Mouse (Mus musculus) gastrocnemius, postnatal 36 days (tissue): ENCODE measurements around the gene Tgfbr3l. TPM values are rescaled to one million over a fixed set of nuclear protein-coding genes. Genes with fewer than 3 reads are reported as not detected.
"Not testable (repeated sequence)": the region's sequence is repeated elsewhere in the genome, so short reads cannot be mapped to it uniquely, and the experiment has no call there.

Experiments used
- DNase-seq, 2 experiments: peaks; one replicate each; pipeline ENCODE4 v3.0.0; 2022
- intact Hi-C: fragments of 180-260 bp; cut with DNase I; formaldehyde crosslinking; loops from one replicate; pipeline ENCODE4 v1.15.1; 2025
- total RNA-seq, 2 experiments: library from RNA; stranded (reverse); gene quantifications; 2 replicates each; pipeline ENCODE4 v1.2.3; 2021

The Tgfbr3l gene
- total RNA-seq, 2 experiments from 2014 or later: 2.5 to 3.0 TPM

- DNase-seq: no peak
- intact Hi-C loops: no loop called here
Observed at GRCm38 (mm10) chr8:4230612-4231351, 17.2 kb upstream of the Tgfbr3l start.

GRCm38 (mm10) chr8:4237814-4238433, 10.1 kb upstream of the Tgfbr3l start:
- intact Hi-C loops: loop anchor here (5.0 kb wide), 1 partner anchor 71 kb away; the partner anchor contains the start of gene Evi5l
- DNase-seq: no peak

- intact Hi-C loops: loop anchor here (5.0 kb wide), 1 partner anchor 71 kb away; the partner anchor contains the start of gene Evi5l
- DNase-seq: peak; percentile 99 to 100
Observed at GRCm38 (mm10) chr8:4238434-4239192, 9.4 kb upstream of the Tgfbr3l start, which contains the start of the genes Map2k7 and Gm49320. Map2k7 (plus strand) TSS chr8:4238740. Gm49320 (plus strand) TSS chr8:4238865.

GRCm38 (mm10) chr8:4239193-4239890, 8.7 kb upstream of the Tgfbr3l start:
- intact Hi-C loops: loop anchor here (5.0 kb wide), 1 partner anchor 72 kb away; the partner anchor contains the start of gene Evi5l
- DNase-seq: no peak

- intact Hi-C loops: loop anchor here (5.0 kb wide), 1 partner anchor 127 kb away; no protein-coding TSS in a partner anchor
Observed at GRCm38 (mm10) chr8:4245061-4245460, 3.0 kb upstream of the Tgfbr3l start.

GRCm38 (mm10) chr8:4245737-4246136, 2.3 kb upstream of the Tgfbr3l start:
- DNase-seq: no peak
- intact Hi-C loops: loop anchor here (5.0 kb wide), 1 partner anchor 127 kb away; no protein-coding TSS in a partner anchor

More at GRCm38 (mm10) chr8:4245061-4245460, 3.0 kb upstream of the Tgfbr3l start:
- no peak for DNase-seq

GRCm38 (mm10) chr8:4247241-4247640, 773 bp upstream of the Tgfbr3l start:
- intact Hi-C loops: loop anchor here (5.0 kb wide), 1 partner anchor 125 kb away; no protein-coding TSS in a partner anchor
- no peak for DNase-seq

- intact Hi-C loops: loop anchor here (5.0 kb wide), 1 partner anchor 123 kb away; no protein-coding TSS in a partner anchor
- no peak for DNase-seq
Observed at GRCm38 (mm10) chr8:4249213-4249612, 1.2 kb downstream of the Tgfbr3l start.

GRCm38 (mm10) chr8:4250306-4250970, 2.4 kb downstream of the Tgfbr3l start:
- DNase-seq: peak; percentile 77 to 78
- intact Hi-C loops: loop anchor here (5.0 kb wide), 1 partner anchor 72 kb away; no protein-coding TSS in a partner anchor

- intact Hi-C loops: loop anchor here (5.0 kb wide), 1 partner anchor 70 kb away; no protein-coding TSS in a partner anchor
- DNase-seq: no peak
Observed at GRCm38 (mm10) chr8:4252116-4252760, 4.2 kb downstream of the Tgfbr3l start.

GRCm38 (mm10) chr8:4252934-4253841, 5.2 kb downstream of the Tgfbr3l start, which contains the start of gene Snapc2:
Snapc2 (plus strand) TSS chr8:4253080.
- peak; percentile 94 for DNase-seq
- intact Hi-C loops: loop anchor here (5.0 kb wide), 1 partner anchor 69 kb away; no protein-coding TSS in a partner anchor

- intact Hi-C loops: loop anchor here (5.0 kb wide), 1 partner anchor 68 kb away; no protein-coding TSS in a partner anchor
- no peak for DNase-seq
Observed at GRCm38 (mm10) chr8:4254001-4254400, 6.0 kb downstream of the Tgfbr3l start.

GRCm38 (mm10) chr8:4255471-4255870, 7.5 kb downstream of the Tgfbr3l start:
- DNase-seq: not testable (repeated sequence)
- intact Hi-C loops: loop anchor here (5.0 kb wide), 1 partner anchor 113 kb away; no protein-coding TSS in a partner anchor

- intact Hi-C loops: loop anchor here (5.0 kb wide), 1 partner anchor 115 kb away; no protein-coding TSS in a partner anchor
- DNase-seq: no peak
Observed at GRCm38 (mm10) chr8:4256911-4257310, 8.9 kb downstream of the Tgfbr3l start.

- intact Hi-C loops: loop anchor here (5.0 kb wide), 1 partner anchor 115 kb away; no protein-coding TSS in a partner anchor
- no peak for DNase-seq
Observed at GRCm38 (mm10) chr8:4257350-4257749, 9.3 kb downstream of the Tgfbr3l start.

GRCm38 (mm10) chr8:4258233-4258632, 10.2 kb downstream of the Tgfbr3l start:
- intact Hi-C loops: loop anchor here (5.0 kb wide), 1 partner anchor 116 kb away; no protein-coding TSS in a partner anchor
- peak; percentile 51 to 59 for DNase-seq

- intact Hi-C loops: loop anchor here (5.0 kb wide), 1 partner anchor 116 kb away; no protein-coding TSS in a partner anchor
- no peak for DNase-seq
Observed at GRCm38 (mm10) chr8:4258678-4259077, 10.7 kb downstream of the Tgfbr3l start.
